Mouse (Mus musculus): ENCODE measurements around the gene Gnai3.

DNA sequence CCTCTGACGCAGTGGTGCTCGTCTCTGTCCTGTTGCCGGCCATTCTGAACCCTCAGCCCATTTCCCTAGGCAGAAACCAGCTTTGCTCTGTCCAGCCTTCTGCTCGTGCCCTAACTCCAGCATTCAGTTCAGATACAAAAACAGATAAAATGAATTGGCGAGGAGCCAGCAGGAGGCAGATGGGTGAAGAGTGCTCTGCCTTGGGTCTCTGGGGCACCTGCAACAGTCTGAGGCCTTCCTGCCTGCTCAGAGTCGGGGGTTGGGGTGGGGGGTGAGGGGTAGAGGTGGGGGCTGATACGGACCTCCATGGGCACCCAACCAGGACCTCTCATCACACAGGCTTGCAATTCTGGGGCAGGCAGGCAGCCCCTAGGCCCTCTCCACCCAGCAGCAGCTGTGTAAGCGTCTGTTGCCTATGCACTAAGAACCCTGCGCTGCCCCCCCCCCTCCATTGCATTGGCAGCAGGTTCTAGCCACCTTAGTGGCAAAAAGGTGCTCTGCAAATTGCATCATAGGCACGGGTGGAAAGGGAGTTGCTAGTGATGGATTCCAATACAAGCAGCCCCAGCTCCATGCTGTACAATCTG lies 72.9 kb downstream of the Gnai3 start:
- TF ChIP-seq POLR2A (IDR thresholded peaks at IDR 0.05; ENCODE audit: low read depth, low read length) (no peak), CTCF (IDR thresholded peaks at IDR 0.05; ENCODE audit: extremely low read depth, insufficient read length, insufficient replicate concordance, low read depth, low read length) (no peak)
